Mouse (Mus musculus): ENCODE measurements around the gene Nptn. TPM values are rescaled to one million over a fixed set of nuclear protein-coding genes. Genes with fewer than 3 reads are reported as not detected.

The Nptn gene
- polyA plus RNA-seq, 1 experiment = 1,109 TPM

- TF ChIP-seq CTCF (IDR thresholded peaks at IDR 0.05; ENCODE audit: extremely low read depth, insufficient read depth, low read length) (no peak), POLR2A (IDR thresholded peaks at IDR 0.05; ENCODE audit: extremely low read depth, insufficient read depth, low read length) (no peak)
- Histone ChIP-seq H3K4me3 (ENCODE audit: insufficient read depth, low read length) (no peak overlapping the region), H3K27ac (ENCODE audit: insufficient read depth, low read length) (no peak overlapping the region), H3K4me1 (ENCODE audit: control insufficient read depth, insufficient read depth, low read length) (no peaks in the 10 kb centered on the region)
These were observed 87.8 kb downstream of the Nptn start for GRCm38 (mm10) chr9:58669819-58670218.

- TF ChIP-seq POLR2A (IDR thresholded peaks at IDR 0.05; ENCODE audit: extremely low read depth, insufficient read depth, low read length) (no peak), CTCF (IDR thresholded peaks at IDR 0.05; ENCODE audit: extremely low read depth, insufficient read depth, low read length) (no peak)
- Histone ChIP-seq H3K27ac (ENCODE audit: insufficient read depth, low read length) (no peak overlapping the region), H3K4me3 (ENCODE audit: insufficient read depth, low read length) (no peak overlapping the region), H3K4me1 (ENCODE audit: control insufficient read depth, insufficient read depth, low read length) (no peaks in the 10 kb centered on the region)
These were observed 90.4 kb downstream of the Nptn start for GRCm38 (mm10) chr9:58672474-58672873.

- Histone ChIP-seq H3K27ac (ENCODE audit: insufficient read depth, low read length) (no peak overlapping the region), H3K4me3 (ENCODE audit: insufficient read depth, low read length) (no peak overlapping the region), H3K4me1 (ENCODE audit: control insufficient read depth, insufficient read depth, low read length) (no peaks in the 10 kb centered on the region)
- TF ChIP-seq CTCF (IDR thresholded peaks at IDR 0.05; ENCODE audit: extremely low read depth, insufficient read depth, low read length) (no peak), POLR2A (IDR thresholded peaks at IDR 0.05; ENCODE audit: extremely low read depth, insufficient read depth, low read length) (no peak)
These were observed 92.7 kb downstream of the Nptn start for GRCm38 (mm10) chr9:58674736-58675135.

GRCm38 (mm10) chr9:58675371-58675770 lies 93.3 kb downstream of the Nptn start:
- Histone ChIP-seq H3K4me3 (ENCODE audit: insufficient read depth, low read length) (no peak overlapping the region), H3K4me1 (ENCODE audit: control insufficient read depth, insufficient read depth, low read length) (no peaks in the 10 kb centered on the region), H3K27ac (ENCODE audit: insufficient read depth, low read length) (no peak overlapping the region)
- TF ChIP-seq POLR2A (IDR thresholded peaks at IDR 0.05; ENCODE audit: extremely low read depth, insufficient read depth, low read length) (no peak), CTCF (IDR thresholded peaks at IDR 0.05; ENCODE audit: extremely low read depth, insufficient read depth, low read length) (no peak)

- no peaks in the 10 kb centered on the region for H3K4me1 ChIP-seq (ENCODE audit: control insufficient read depth, insufficient read depth, low read length)
- TF ChIP-seq POLR2A (IDR thresholded peaks at IDR 0.05; ENCODE audit: extremely low read depth, insufficient read depth, low read length) = no peak
- TF ChIP-seq CTCF (IDR thresholded peaks at IDR 0.05; ENCODE audit: extremely low read depth, insufficient read depth, low read length) = no peak
- no peak overlapping the region for H3K27ac ChIP-seq (ENCODE audit: insufficient read depth, low read length)
- H3K4me3 ChIP-seq (ENCODE audit: insufficient read depth, low read length) = no peak overlapping the region
These were observed 99.4 kb downstream of the Nptn start for GRCm38 (mm10) chr9:58681411-58681810.

GRCm38 (mm10) chr9:58682106-58682505 lies 100.1 kb downstream of the Nptn start:
- Histone ChIP-seq H3K4me3 (ENCODE audit: insufficient read depth, low read length) (no peak overlapping the region), H3K4me1 (ENCODE audit: control insufficient read depth, insufficient read depth, low read length) (no peaks in the 10 kb centered on the region), H3K27ac (ENCODE audit: insufficient read depth, low read length) (no peak overlapping the region)
- TF ChIP-seq POLR2A (IDR thresholded peaks at IDR 0.05; ENCODE audit: extremely low read depth, insufficient read depth, low read length) = no peak
- TF ChIP-seq CTCF (IDR thresholded peaks at IDR 0.05; ENCODE audit: extremely low read depth, insufficient read depth, low read length) = no peak

GRCm38 (mm10) chr9:58683372-58683771 lies 101.3 kb downstream of the Nptn start:
- no peak overlapping the region for H3K4me3 ChIP-seq (ENCODE audit: insufficient read depth, low read length)
- H3K27ac ChIP-seq (ENCODE audit: insufficient read depth, low read length) = no peak overlapping the region
- no peak for TF ChIP-seq CTCF (IDR thresholded peaks at IDR 0.05; ENCODE audit: extremely low read depth, insufficient read depth, low read length)
- no peak for TF ChIP-seq POLR2A (IDR thresholded peaks at IDR 0.05; ENCODE audit: extremely low read depth, insufficient read depth, low read length)
- no peaks in the 10 kb centered on the region for H3K4me1 ChIP-seq (ENCODE audit: control insufficient read depth, insufficient read depth, low read length)

- Histone ChIP-seq H3K4me1 (ENCODE audit: control insufficient read depth, insufficient read depth, low read length) (no peaks in the 10 kb centered on the region), H3K27ac (ENCODE audit: insufficient read depth, low read length) (no peak overlapping the region), H3K4me3 (ENCODE audit: insufficient read depth, low read length) (no peak overlapping the region)
- TF ChIP-seq CTCF (IDR thresholded peaks at IDR 0.05; ENCODE audit: extremely low read depth, insufficient read depth, low read length) = no peak
- no peak for TF ChIP-seq POLR2A (IDR thresholded peaks at IDR 0.05; ENCODE audit: extremely low read depth, insufficient read depth, low read length)
These were observed 103.2 kb downstream of the Nptn start for GRCm38 (mm10) chr9:58685290-58685689.

- Histone ChIP-seq H3K27ac (ENCODE audit: insufficient read depth, low read length) (no peak overlapping the region), H3K4me3 (ENCODE audit: insufficient read depth, low read length) (no peak overlapping the region), H3K4me1 (ENCODE audit: control insufficient read depth, insufficient read depth, low read length) (no peaks in the 10 kb centered on the region)
- TF ChIP-seq CTCF (IDR thresholded peaks at IDR 0.05; ENCODE audit: extremely low read depth, insufficient read depth, low read length) (no peak), POLR2A (IDR thresholded peaks at IDR 0.05; ENCODE audit: extremely low read depth, insufficient read depth, low read length) (no peak)
These were observed 106.0 kb downstream of the Nptn start for GRCm38 (mm10) chr9:58688076-58688475.

GRCm38 (mm10) chr9:58690701-58691100 lies 108.7 kb downstream of the Nptn start:
- TF ChIP-seq CTCF (IDR thresholded peaks at IDR 0.05; ENCODE audit: extremely low read depth, insufficient read depth, low read length) (no peak), POLR2A (IDR thresholded peaks at IDR 0.05; ENCODE audit: extremely low read depth, insufficient read depth, low read length) (no peak)
- no peak overlapping the region for H3K4me3 ChIP-seq (ENCODE audit: insufficient read depth, low read length)

More at GRCm38 (mm10) chr9:58690701-58691100, 108.7 kb downstream of the Nptn start:
- Histone ChIP-seq H3K4me1 (ENCODE audit: control insufficient read depth, insufficient read depth, low read length) (no peaks in the 10 kb centered on the region), H3K27ac (ENCODE audit: insufficient read depth, low read length) (no peak overlapping the region)
